10 mouse cellular contexts compared by ENCODE assay signal in genomic region chrX:16860244-16860643, GRCm38 (mm10). TPM values are rescaled to one million over a fixed set of nuclear protein-coding genes. Genes with fewer than 3 reads are reported as not detected.
DNase-seq lines count a peak whose midpoint lies in the region; ATAC-seq and TF ChIP-seq lines count a peak whose summit lies in the region.
"Had no signal": no experiment of that assay in that cellular context is flagged by ENCODE, and none has a peak within 500 bp of the region (broad histone marks: within the 10 kb centered on the region; RNA-seq: fewer than 3 reads in every experiment).

No protein-coding gene starts in this region.

- H3K36me3 ChIP-seq in kidney, adult 2 months (ENCODE audit: control insufficient read depth, insufficient read depth, low read length): no peaks in the 10 kb centered on the region
- no peaks in the 10 kb centered on the region for H3K36me3 ChIP-seq in kidney, embryonic 15.5 days
- H3K36me3 ChIP-seq: limb, embryonic 10.5 days had no signal

- ATAC-seq in kidney, embryonic 15.5 days (replicated peaks; ENCODE audit: low FRiP score): no peak

- no peak overlapping the region for H3K4me3 ChIP-seq in kidney, adult 2 months (ENCODE audit: insufficient read depth, low read depth, low read length)
- no peak overlapping the region for H3K4me3 ChIP-seq in kidney, embryonic 15.5 days (replicated peaks)
- H3K4me3 ChIP-seq: limb, embryonic 10.5 days had no signal

- no peak overlapping the region for H3K9ac ChIP-seq in kidney, embryonic 15.5 days

- no peak overlapping the region for H3K4me2 ChIP-seq in kidney, embryonic 15.5 days

- no peaks in the 10 kb centered on the region for H3K4me1 ChIP-seq in kidney, adult 2 months (ENCODE audit: control insufficient read depth, insufficient read depth, low read length)
- no peaks in the 10 kb centered on the region for H3K4me1 ChIP-seq in kidney, embryonic 15.5 days
- H3K4me1 ChIP-seq: limb, embryonic 10.5 days had no signal

- H3K27ac ChIP-seq in kidney, adult 2 months (ENCODE audit: insufficient read depth, low read depth, low read length): no peak overlapping the region
- no peak overlapping the region for H3K27ac ChIP-seq in kidney, embryonic 15.5 days
- H3K27ac ChIP-seq: limb, embryonic 10.5 days had no signal

- 0 out of 2 replicates have a peak, but pooled peaks have one; percentile 12 for TF ChIP-seq CTCF in kidney, adult 2 months (conservative IDR thresholded peaks at IDR 0.05; ENCODE audit: insufficient read depth, insufficient read length, low read depth, low read length)

- TF ChIP-seq POLR2A in kidney, adult 2 months (IDR thresholded peaks at IDR 0.05; ENCODE audit: low read depth, low read length): no peak

- H3K9me3 ChIP-seq in kidney, embryonic 15.5 days (replicated peaks): no peaks in the 10 kb centered on the region
- H3K9me3 ChIP-seq: limb, embryonic 10.5 days had no signal

- no peaks in the 10 kb centered on the region for H3K27me3 ChIP-seq in kidney, adult 2 months (replicated peaks; ENCODE audit: control insufficient read depth, insufficient read depth, low read length)
- no peaks in the 10 kb centered on the region for H3K27me3 ChIP-seq in kidney, embryonic 15.5 days

- DNase-seq in kidney, adult 2 months: peak; percentile 16
- DNase-seq in 416B (ENCODE audit: low read depth) (peak; percentile 26), ES-CJ7 (ENCODE audit: low read depth, low spot score) (peak; percentile 23)
- peak; percentile 0 for DNase-seq in embryo, embryonic 11.5 days (ENCODE audit: low read depth, low spot score)
- DNase-seq in thymus, adult 18-20 months: no peak
- no peak for DNase-seq in spleen, postnatal 14 days (ENCODE audit: low spot score in 2 of 2)
- no peak for DNase-seq in spleen, adult 12 weeks (ENCODE audit: low spot score)
- DNase-seq: cerebellum, adult 8-10 months had no signal

RNA-seq across cellular contexts. Expression of gene Maob, which starts 43.1 kb away (rescaled TPM):
- polyA plus RNA-seq in kidney, adult 2 months (2012; rRNA removed): 2.1 and 3.2 TPM in 2 replicates
- 5.9 and 7.2 TPM in 2 replicates for polyA plus RNA-seq in kidney, embryonic 15.5 days (2015; fragmentation: Nextera tagmentation; extraction: Ambion mirVana)

RNA-seq across cellular contexts. Expression of gene Ndp, which starts 51.3 kb away (rescaled TPM):
- polyA plus RNA-seq in kidney, adult 2 months (2012; rRNA removed): 0.14 and 0.19 TPM in 2 replicates
- polyA plus RNA-seq in kidney, embryonic 15.5 days (2015; fragmentation: Nextera tagmentation; extraction: Ambion mirVana): 1.5 and 2.3 TPM in 2 replicates

Comparison
In these comparisons a context has a peak if more than half of its experiments do, and no peak if none do; other contexts are left out.
1. DNase-seq: peak in kidney, adult 2 months (single experiment), 416B (single experiment), ES-CJ7 (single experiment) and embryo, embryonic 11.5 days (single experiment); none in thymus, adult 18-20 months (0 of 2), spleen, postnatal 14 days (0 of 2) and spleen, adult 12 weeks (single experiment).